Mouse (Mus musculus): ENCODE results near the gene 5730480H06Rik. TPM values are rescaled to one million over a fixed set of nuclear protein-coding genes. Genes with fewer than 3 reads are reported as not detected.
A peak's percentile ranks its signal among the peaks of the same experiment; 100 is the strongest.

5730480H06Rik gene
- total RNA-seq (2021) = 1 to 10 TPM; 6.7 to 9.6 TPM
- long read RNA-seq, experiment 1, partial matches to known transcripts = 1 of 4 reads
- long read RNA-seq, experiment 1, other reads (novel, unspliced or antisense) = 1 of 4 reads
- long read RNA-seq, experiment 2, partial matches to known transcripts = 0 of 3 reads
- long read RNA-seq, experiment 2, other reads (novel, unspliced or antisense) = 1 of 3 reads

DNA sequence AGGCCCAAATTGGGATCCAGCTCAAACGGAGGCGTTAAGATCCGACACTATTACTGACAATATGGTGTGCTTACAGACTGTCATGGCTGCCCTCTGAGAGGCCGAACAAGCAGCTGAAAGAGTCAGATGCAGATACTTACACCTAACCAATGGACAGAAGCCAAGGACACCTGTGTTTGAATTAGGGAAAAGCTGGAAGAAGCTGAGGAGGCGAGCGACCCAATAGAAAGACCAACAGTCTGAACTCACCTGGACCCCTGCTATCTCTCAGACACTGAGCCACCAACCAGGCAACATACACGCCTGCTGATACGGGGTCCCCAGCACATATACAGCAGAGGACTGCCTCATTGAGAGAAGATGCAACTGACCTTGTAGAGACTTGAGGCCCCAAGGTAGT, at the start of gene 5730480H06Rik:
Gene 5730480H06Rik, plus strand, starts transcription at position 301 of the 400 bp plus-strand sequence.
- DNase-seq = no peak

DNA sequence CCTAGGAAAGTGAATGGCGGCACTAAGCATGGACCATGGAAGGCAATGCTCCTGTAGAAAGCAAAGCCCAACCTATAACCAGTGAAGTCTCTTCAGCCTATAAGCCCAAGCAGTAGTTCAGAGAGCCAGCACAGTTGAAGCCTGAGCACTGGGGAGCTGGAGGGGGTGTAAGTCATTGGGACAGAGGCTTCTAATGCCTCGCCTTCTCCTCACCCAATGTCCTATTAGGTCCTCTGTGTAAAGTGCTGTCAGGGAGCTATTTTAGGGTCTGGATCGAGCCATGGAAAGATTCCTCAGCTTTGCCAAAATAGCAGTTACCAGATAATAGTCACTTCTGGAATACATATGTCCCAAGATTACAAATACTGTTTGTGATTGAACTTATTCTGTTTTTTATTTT, 26.6 kb upstream of the 5730480H06Rik start:
- no peak for DNase-seq

DNA sequence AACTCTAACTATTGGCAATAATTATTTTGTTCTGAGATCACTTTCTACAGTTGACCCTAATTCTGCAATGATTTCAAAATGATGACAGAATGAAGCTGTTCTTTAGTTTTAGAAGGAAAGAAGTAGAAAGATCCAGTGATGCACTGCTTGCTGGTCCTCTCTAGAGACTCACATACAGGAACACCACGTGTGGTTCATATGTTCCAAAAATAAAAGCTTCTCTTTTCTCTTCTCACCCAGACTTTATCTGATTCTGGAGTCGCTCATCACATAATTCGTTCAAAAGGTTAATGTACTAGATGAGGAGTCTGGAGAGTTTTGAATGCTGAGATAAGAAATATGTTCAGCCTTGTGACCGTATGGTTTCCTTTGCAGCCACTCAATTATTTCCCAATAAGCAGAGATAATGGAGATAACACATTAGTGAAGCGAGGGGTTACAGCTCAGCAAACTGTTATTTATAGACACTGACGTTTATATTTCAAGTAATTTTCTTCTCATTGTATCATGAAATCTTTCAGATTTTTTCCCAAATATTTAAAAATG, 12.6 kb upstream of the 5730480H06Rik start:
- no peak for DNase-seq

DNA sequence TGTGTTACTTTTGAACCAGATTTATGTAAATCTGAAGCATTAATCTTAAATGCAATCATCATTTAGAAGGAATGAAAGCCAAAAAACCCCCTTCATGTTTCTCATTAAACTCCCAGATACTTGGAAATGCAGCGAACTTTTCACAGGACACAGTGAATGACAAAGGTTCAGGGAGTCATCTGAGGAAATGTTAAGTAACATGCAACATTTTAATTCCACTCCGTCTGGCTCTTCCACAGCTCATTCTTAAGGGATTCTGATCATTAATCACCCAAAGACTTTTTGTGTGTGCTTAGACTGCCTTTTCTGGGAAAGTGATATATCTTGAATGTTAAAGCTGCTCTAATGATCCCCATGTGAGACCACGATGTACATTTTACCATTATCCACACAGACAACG, 7.2 kb upstream of the 5730480H06Rik start:
- no peak for DNase-seq

DNA sequence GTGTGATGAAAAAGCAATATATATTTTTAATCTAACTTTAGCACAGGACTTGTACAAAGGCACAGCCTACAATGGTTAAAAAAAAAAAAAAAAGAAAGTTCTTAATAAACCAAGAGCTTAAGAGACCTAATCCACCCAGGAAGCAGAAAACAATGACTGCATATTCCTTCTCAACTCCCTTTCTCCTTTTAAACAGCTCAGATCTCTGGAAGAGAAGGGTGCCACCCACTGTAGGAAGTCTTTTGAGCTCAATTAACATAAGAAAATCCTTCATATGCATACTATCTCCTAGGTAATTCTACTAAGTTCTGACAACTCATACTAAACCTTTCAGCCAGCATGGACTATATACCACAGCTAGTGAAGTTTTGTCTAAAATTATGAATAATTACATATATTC, 1.5 kb upstream of the 5730480H06Rik start:
- no peak for DNase-seq

DNA sequence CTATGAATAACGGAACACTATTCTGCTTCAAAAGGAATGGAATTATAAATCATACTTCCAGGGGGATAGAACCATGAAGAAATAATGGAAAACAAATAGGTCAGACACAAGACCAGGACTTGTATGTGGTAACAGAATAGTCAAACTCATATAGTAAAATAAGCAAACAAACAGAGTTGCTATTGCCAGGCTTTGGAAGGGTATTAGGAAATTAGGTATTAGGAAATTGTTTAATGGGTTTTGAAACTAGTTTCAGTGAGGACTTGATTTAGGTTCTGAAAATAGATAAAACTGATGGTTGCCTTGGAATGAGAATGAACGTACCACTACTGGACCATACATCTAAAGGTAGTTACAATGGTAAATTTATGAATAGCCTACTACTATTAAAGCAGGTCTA, 2.0 kb downstream of the 5730480H06Rik start:
- no peak for DNase-seq

DNA sequence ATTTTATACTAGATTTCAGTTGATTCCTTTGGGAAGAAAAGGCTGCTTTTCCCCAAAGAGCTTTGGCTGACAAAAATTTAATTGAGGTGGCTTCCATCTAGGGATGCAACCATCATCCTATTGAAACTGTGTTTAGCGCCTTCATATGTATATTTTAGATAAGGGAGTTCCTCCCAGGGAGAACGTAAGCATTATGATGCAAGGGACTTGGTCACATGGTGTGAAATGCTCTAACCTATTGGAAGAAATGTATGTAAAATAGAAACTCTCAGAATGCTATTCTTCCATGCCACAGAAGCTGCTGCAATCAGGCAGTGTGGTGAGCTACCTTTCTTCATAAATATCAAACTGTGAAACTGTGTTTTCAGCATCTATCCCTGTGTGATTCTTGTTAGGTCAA, 3.1 kb downstream of the 5730480H06Rik start:
- no peak for DNase-seq

DNA sequence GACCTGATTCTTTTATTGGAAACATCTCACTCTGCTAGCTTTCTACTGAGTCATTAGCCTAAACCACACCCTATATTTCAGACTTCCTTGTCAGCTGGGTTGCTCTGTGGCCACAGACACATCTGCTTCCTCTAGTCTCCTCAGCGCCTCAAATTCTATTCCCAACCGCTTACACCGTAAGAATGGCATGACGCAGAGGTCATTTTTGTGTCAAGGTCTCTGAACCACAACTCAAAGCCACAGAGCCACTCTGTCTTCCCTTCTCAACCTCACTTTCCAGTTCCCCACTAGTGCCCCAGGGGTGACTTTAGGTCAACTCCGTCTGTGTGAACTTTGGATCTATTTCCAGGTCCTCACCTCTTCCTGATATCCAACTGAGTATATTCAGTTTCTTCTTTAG, 3.7 kb downstream of the 5730480H06Rik start:
- DNase-seq = no peak

DNA sequence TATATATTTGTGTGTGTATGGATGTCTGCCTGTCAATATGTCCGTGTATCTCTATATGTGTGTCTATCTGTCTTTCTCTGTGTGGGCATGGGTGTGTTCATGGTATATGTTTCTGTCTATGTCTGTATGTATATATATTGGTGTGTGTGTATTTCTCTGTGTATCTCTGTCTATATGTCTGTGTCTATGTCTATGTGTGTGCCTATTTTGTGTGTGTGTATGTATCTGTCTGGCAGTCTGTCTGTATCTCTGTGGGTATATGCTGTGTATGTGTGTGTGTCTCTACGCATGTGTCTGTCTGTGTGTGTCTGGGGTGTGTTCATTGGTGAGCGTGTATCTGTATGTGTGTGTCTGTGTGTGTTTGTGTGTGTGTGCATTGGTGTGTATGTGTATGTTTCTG, 5.7 kb downstream of the 5730480H06Rik start:
- DNase-seq = no peak

DNA sequence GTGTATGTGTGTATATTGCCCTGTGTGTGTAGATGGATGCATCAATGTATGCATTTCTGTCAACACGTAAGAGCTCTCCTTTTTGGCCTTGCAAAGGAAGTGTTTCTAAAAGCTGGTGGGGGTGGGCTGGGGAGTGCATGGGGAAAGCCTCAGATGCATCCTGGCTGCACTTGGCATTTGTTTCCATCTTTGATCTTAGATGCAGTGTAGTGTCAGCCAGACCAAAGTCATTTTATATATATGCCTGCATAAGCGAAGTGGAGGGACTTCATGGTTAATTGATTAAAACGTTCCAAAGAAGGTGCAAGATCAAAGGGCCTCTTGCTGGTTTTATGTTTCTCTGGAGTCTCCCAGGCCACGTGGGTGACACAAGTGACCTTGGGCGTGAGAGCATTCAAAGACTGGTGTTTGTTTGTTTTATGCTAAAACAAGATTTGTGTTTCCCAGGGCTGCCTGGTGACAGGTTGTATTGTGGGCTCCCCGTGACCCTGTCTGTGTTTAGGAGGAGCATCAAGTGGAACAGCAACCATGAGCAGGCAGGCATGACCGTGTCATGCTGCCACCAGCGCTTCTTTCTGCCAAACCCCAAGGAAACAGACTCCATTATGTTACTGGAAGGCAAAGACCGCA, 6.2 kb downstream of the 5730480H06Rik start:
- no peak for DNase-seq

DNA sequence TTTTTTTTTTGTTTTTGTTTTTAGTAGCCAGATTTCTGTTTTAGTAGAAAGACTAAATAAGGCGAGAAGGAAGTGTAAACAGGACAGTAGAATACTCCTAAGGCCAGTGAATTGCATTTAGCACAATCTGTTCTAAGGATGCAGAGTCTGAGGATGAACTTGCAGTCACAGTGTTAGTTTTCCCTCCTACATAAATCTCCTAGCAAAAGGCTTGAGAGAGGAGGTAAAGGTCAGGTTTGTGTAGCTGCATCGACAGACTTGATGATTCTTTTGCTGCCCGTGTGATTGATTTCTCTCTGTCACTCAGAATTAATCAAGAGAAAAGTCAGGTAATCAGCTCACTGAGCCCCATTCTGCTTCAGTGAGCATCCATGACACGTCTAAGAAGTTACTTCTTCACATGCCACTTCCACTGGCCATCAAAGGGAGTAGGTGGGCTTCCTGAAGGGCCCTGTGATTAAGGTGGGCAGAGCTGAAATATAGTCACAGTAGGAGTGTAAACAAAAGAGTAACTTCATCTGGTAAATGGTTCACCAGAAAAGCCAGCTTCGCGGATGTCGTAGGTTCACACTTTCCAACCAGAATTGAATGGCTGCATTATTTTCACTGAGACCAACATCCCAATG, 13.2 kb downstream of the 5730480H06Rik start:
- DNase-seq = no peak

DNA sequence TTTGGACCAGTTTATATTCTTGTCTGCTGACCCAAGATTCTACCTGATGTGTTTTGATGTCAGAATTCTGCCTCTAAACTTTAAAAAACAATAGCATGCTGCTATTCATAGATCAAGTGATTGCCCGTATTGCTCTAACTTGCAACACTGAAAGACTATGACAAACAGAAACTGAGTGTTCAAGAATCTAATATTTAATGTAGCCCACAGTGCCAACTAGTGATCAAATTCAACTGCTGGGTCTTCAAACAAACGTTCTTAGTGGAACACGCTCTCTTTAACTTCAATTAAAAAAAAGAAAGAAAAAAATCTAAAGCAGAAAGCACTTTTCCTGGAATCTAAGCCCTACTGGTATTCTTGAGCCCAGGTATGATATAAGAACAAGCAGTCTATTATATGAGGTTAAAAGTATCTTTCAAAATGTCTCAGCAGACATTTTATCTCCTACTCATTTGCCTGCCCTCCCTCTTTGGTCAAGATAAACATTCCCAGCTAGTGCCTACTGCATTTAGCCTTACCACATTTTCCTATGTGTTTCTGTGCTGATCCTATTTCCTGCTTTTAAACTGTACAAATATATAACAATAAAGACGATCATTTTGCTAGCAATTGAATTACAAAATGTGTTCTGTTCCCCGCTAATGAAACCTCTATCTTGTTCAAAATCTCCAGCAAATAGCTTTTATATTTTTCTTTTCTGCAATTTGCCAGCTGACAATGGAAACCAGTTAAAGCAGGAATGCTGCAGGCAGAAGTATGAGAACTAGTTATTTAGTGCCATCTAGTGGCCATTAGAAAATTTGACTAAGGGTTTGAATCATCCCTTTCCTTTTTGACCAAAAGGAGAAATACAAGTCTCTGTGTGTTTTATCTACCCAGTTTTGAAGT, 17.6 kb downstream of the 5730480H06Rik start:
- no peak for DNase-seq

DNA sequence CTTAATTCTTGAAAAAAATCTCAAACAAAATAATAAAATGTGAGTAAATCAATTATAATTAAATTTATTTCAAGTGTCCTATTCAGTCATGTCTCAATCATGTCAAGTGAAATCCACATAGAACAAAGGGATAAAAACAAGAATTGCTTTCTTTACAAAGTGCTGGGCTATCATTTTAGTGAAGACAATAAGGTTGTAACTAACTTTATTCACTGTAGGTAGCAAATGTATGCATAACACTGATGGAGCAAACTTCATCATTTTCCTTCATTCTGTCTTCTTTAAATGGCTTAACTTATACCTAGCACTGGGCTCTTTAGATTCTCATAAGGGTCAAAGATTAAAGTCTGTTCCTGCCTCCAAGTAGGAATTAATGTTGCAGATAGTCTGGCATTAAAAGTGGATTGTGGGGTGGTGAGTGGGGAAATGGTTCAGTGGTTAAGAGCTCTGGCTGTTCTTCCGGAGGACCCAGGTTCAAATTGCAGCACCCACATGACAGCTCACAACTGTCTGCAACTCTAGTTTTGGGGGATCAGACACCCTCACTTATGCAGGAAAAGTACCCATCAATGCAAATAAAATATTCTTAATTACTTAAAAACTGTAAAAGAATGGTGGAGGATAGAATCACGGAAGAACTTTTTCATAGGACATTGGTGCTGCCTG, 18.4 kb downstream of the 5730480H06Rik start:
- no peak for DNase-seq

DNA sequence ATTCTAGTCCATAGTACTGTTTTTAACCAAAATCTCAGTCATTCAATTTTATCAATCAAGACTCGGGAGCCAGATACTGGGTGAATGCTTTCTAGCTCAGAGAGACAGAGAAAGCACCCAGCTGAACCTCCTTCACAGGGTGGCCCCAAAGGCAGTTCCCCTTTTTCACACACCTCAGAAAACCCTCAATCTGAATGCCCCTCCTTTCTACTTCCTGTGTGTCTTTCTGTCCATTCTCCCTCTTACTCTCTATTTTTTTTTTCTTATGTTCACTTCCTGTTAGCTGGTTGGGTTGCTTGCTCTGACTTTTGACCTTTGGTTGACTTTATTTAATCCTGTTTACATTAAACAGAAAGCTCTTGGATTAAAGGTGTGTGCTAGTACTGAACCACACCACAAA, 21.6 kb downstream of the 5730480H06Rik start:
- no peak for DNase-seq

DNA sequence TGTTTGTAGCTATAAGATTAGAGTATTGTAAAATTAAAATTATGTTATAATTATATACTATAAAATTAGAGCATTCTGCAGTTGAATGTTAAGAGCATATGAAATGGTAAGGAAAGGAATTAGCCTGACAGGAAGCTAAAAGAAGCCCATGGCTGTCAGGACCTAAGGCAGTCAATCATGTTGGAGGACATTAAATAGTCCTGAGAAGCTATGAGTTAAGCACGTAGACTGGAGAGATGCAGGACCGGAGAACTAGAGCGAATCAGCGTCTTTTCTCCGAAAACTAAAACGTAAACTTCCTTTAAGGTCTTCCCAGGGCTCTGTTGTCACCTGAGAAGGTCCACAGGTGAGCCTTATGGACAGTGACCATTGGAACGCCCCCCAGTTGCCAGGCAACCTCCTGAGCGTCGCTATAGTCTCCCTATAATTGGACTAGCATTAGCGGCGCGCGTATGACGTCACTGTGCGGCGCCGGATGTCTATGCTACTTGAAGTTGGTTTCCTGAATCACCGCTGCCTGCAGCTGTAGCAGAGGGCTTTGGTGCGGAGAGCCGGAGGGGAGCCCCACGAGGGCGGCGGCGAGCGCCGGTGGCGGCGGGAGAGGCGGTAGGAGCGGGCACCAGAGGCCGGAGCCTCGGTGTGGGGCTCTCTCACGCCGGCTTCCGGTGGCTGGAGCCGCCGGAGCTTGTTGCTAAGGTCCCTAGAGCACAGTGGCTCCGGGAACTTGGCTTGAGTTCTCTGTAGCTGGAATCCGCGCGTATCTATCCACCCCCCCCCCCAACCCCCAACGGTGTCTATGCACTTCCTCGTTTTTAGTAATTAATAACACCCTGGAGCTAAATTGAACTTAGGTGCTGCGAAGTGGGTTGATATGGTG, 44.4 kb downstream of the 5730480H06Rik start:
- DNase-seq = peak; percentile 92

DNA sequence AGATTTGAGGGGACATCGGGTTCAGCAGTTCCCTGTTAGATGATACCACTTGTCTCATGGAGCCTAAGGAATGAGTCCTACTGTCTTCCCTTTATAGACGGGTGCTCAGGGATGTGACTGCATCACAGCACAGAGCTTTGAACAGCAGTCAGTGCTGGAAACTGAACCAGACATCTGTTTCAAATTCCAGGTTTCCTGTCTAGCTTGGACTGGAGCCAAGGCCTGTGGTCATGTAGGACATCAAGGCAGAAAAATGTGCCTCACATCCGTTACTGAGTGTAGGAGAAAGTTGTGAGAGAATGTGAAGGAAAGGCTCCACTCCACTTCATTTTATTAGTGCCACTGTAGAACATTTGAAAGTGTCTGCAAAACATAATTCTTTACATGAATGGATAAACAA, 74.7 kb downstream of the 5730480H06Rik start:
- DNase-seq = peak; percentile 24

DNA sequence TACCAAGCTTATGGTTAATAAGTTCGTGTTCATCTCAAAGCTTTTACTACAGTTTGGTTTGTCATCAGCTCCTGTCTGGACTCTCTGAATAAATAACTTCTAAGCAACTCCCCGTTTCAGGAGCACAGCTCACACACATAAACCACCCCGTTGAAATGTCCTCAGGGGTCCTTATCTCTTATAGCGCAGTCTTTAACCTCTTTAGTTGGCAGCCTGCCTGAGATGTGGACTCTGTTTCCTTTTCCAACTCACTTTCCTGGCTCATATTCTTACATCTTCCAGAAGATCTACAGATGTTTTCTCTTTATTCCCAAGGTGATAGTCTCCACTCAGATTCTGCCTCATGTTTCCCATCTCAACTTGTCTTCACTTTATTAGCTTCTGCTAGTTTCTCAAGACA, 80.5 kb downstream of the 5730480H06Rik start:
- no peak for DNase-seq

DNA sequence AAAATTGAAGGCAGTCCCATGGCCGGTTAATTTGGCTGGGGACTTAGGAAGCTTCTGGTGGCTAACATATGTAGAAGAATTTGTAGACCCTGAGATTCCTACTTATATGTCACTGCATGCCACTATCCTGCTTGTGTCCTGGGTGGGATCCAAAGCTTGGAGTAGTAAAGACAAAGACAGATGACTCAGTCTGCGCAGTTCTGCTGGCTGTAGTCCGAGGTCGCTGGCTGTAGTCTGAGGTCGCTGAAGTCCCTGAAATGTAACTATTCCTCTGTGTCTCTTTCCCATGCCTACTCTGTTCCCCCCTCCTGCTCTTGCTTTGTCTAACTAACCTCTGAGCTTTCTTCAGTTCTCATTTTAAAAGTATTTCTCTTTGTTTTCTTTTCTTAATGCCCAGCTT, 82.6 kb downstream of the 5730480H06Rik start:
- DNase-seq = no peak

DNA sequence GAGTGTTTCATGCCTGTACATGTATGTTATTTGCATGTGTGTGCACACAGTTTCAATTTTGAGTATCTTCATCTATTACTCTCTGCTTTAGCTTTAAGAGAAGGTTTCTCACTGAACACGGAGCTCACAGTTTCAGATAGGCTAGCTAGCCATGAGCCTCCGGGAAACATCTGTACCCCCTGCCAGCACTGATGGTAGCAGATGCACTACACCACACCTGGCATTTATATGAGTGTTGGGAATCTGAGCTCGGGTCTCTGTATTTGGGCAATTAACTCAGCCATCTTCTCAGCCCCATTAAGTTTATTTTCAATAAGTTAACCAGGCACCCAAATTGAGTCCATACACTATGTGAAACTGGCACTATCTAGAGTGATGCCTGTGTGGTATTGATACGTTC, 83.7 kb downstream of the 5730480H06Rik start:
- DNase-seq = no peak

DNA sequence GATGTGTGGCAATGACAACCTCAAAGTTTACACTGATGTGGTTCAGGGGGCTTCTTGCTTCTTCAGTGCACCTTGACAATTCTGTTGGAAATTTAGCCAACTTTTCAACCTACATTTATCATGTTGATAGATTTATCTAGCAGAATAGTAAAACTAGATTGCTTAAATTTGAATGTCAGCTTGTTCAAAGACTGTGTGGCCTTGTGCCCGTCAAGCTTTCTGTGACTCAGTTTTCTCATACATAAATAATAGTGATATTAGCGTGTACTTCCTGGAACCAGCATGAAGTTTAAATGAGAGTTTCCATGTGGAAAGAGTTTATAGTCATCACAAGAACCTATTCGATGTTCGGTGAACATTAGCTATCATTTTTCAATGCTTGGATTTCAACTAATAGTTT, 84.5 kb downstream of the 5730480H06Rik start:
- DNase-seq = no peak

DNA sequence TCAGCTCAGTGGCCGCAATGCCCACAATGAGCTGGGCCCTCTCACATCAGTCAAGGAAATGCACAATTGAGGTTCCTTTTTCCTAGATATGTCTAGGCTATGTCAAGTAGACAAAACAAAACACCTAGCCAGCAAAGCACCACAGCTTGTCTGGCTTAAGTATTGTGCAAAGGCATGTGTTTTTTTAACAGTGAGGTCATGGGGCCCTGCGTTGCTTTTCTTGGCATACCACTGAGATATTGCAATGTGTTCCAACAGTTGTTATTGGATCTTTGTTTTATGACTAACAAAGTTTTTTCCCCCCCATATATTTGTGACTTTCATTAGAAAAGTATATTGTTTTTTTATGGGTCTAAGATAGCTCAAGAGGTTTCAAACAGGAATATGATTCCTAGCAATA, 92.0 kb downstream of the 5730480H06Rik start:
- no peak for DNase-seq

Data from gastrocnemius, postnatal 10 days (tissue).